Mouse (Mus musculus): ENCODE data around the gene Irf4. TPM values are rescaled to one million over a fixed set of nuclear protein-coding genes. Genes with fewer than 3 reads are reported as not detected.

Irf4 gene
- polyA plus RNA-seq, 1 experiment from 2014 or later = not detected

DNA sequence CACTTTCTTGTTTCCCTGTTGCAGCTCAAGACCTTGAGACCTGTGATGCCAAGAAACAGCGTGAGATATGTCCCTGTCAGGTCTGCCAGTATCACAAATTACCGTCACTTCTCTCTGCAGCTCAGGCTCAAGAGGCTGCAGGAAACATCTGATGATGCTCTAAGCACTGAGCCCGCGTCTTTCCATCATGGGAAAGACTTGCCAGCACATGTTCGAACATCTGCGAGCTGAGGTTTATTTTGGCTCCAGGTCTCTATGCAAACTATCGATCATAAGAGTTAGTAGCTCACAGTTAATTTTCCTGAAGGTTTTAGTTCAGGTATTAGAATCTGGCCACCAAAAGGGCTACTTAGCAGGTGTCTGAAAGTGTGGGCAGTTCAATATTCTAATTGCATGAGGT lies 34.0 kb upstream of the Irf4 start:
- Histone ChIP-seq H3K27me3 (ENCODE audit: control insufficient read depth, insufficient read depth, low read length) (no peaks in the 10 kb centered on the region), H3K36me3 (replicated peaks; ENCODE audit: control insufficient read depth, insufficient read depth, low read depth, low read length) (no peaks in the 10 kb centered on the region), H3K9me3 (replicated peaks; ENCODE audit: control insufficient read depth, low read length) (no peaks in the 10 kb centered on the region), H3K4me1 (ENCODE audit: control insufficient read depth, insufficient read depth, low read length) (no peaks in the 10 kb centered on the region), H3K9ac (replicated peaks; ENCODE audit: low read length) (no peak overlapping the region), H3K4me3 (ENCODE audit: low read depth, low read length) (no peak overlapping the region), H3K4me2 (ENCODE audit: low read depth, low read length) (no peak overlapping the region), H3K27ac (replicated peaks; ENCODE audit: low read depth, low read length) (no peak overlapping the region)
- DNase-seq (ENCODE audit: low spot score) (no peak), ATAC-seq (replicated peaks; ENCODE audit: insufficient number of reproducible peaks, low FRiP score, low TSS enrichment, low read depth) (no peak)
- 85% methylated on average over 7 of the region's 7 CpGs for WGBS

- H3K27ac ChIP-seq (replicated peaks; ENCODE audit: low read depth, low read length) = no peak overlapping the region
- no peaks in the 10 kb centered on the region for H3K9me3 ChIP-seq (replicated peaks; ENCODE audit: control insufficient read depth, low read length)
- H3K4me3 ChIP-seq (ENCODE audit: low read depth, low read length) = no peak overlapping the region
- WGBS = 77% methylated on average over 4 of the region's 4 CpGs
- ATAC-seq (replicated peaks; ENCODE audit: insufficient number of reproducible peaks, low FRiP score, low TSS enrichment, low read depth) (no peak), DNase-seq (ENCODE audit: low spot score) (no peak)
- no peak overlapping the region for H3K9ac ChIP-seq (replicated peaks; ENCODE audit: low read length)
- H3K4me1 ChIP-seq (ENCODE audit: control insufficient read depth, insufficient read depth, low read length) = no peaks in the 10 kb centered on the region
- no peaks in the 10 kb centered on the region for H3K27me3 ChIP-seq (ENCODE audit: control insufficient read depth, insufficient read depth, low read length)
- no peak overlapping the region for H3K4me2 ChIP-seq (ENCODE audit: low read depth, low read length)
- H3K36me3 ChIP-seq (replicated peaks; ENCODE audit: control insufficient read depth, insufficient read depth, low read depth, low read length) = no peaks in the 10 kb centered on the region
Observed at GRCm38 (mm10) chr13:30715573-30715972, 33.5 kb upstream of the Irf4 start.

GRCm38 (mm10) chr13:30716611-30717010 lies 32.4 kb upstream of the Irf4 start:
- Histone ChIP-seq H3K27ac (replicated peaks; ENCODE audit: low read depth, low read length) (no peak overlapping the region), H3K4me3 (ENCODE audit: low read depth, low read length) (no peak overlapping the region), H3K9me3 (replicated peaks; ENCODE audit: control insufficient read depth, low read length) (no peaks in the 10 kb centered on the region), H3K27me3 (ENCODE audit: control insufficient read depth, insufficient read depth, low read length) (no peaks in the 10 kb centered on the region), H3K4me2 (ENCODE audit: low read depth, low read length) (no peak overlapping the region), H3K4me1 (ENCODE audit: control insufficient read depth, insufficient read depth, low read length) (no peaks in the 10 kb centered on the region), H3K36me3 (replicated peaks; ENCODE audit: control insufficient read depth, insufficient read depth, low read depth, low read length) (no peaks in the 10 kb centered on the region), H3K9ac (replicated peaks; ENCODE audit: low read length) (no peak overlapping the region)
- DNase-seq (ENCODE audit: low spot score) = no peak
- ATAC-seq (replicated peaks; ENCODE audit: insufficient number of reproducible peaks, low FRiP score, low TSS enrichment, low read depth) = no peak
- WGBS = 74% methylated on average over 5 of the region's 5 CpGs

GRCm38 (mm10) chr13:30722601-30723000 lies 26.4 kb upstream of the Irf4 start:
- Histone ChIP-seq H3K9me3 (replicated peaks; ENCODE audit: control insufficient read depth, low read length) (no peaks in the 10 kb centered on the region), H3K36me3 (replicated peaks; ENCODE audit: control insufficient read depth, insufficient read depth, low read depth, low read length) (no peaks in the 10 kb centered on the region), H3K4me2 (ENCODE audit: low read depth, low read length) (no peak overlapping the region), H3K27me3 (ENCODE audit: control insufficient read depth, insufficient read depth, low read length) (no peaks in the 10 kb centered on the region), H3K4me3 (ENCODE audit: low read depth, low read length) (no peak overlapping the region), H3K9ac (replicated peaks; ENCODE audit: low read length) (no peak overlapping the region), H3K27ac (replicated peaks; ENCODE audit: low read depth, low read length) (no peak overlapping the region), H3K4me1 (ENCODE audit: control insufficient read depth, insufficient read depth, low read length) (0 out of 2 replicates have a peak, but pooled peaks cover 4% of the 10 kb centered on the region)
- peak; percentile 46 for DNase-seq (ENCODE audit: low spot score)
- WGBS = 5% methylated on average over 7 of the region's 7 CpGs
- no peak for ATAC-seq (replicated peaks; ENCODE audit: insufficient number of reproducible peaks, low FRiP score, low TSS enrichment, low read depth)

GRCm38 (mm10) chr13:30723258-30723657 lies 25.8 kb upstream of the Irf4 start:
- no peak overlapping the region for H3K27ac ChIP-seq (replicated peaks; ENCODE audit: low read depth, low read length)
- WGBS = 37% methylated on average over 5 of the region's 5 CpGs
- H3K9ac ChIP-seq (replicated peaks; ENCODE audit: low read length) = no peak overlapping the region
- H3K27me3 ChIP-seq (ENCODE audit: control insufficient read depth, insufficient read depth, low read length) = no peaks in the 10 kb centered on the region
- DNase-seq (ENCODE audit: low spot score) (no peak), ATAC-seq (replicated peaks; ENCODE audit: insufficient number of reproducible peaks, low FRiP score, low TSS enrichment, low read depth) (peak; percentile 6; the same call in 1 of the 2 replicates)
- H3K4me2 ChIP-seq (ENCODE audit: low read depth, low read length) = no peak overlapping the region
- H3K4me3 ChIP-seq (ENCODE audit: low read depth, low read length) = no peak overlapping the region
- no peaks in the 10 kb centered on the region for H3K9me3 ChIP-seq (replicated peaks; ENCODE audit: control insufficient read depth, low read length)
- H3K4me1 ChIP-seq (ENCODE audit: control insufficient read depth, insufficient read depth, low read length) = 0 out of 2 replicates have a peak, but pooled peaks cover 4% of the 10 kb centered on the region
- no peaks in the 10 kb centered on the region for H3K36me3 ChIP-seq (replicated peaks; ENCODE audit: control insufficient read depth, insufficient read depth, low read depth, low read length)

DNA sequence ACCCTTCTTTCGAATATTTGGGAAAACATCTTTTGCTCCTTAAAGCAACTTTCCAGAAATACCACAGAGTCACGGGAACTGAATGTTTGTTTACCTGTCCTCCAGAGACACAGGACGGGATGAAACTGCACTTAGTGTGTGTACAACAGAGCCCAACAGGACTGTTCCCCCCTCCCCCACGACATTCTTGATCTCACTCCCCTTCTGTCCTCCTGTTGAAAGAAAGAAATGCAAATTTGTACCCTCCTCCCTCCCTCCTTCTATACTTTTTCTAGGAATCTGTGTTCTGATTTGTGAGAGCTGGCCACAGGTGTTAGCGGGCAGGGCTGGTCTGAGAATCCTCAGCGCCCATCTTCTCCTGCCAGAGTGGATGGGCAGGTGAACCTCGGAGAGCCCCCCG lies 25.2 kb upstream of the Irf4 start:
- Histone ChIP-seq H3K4me1 (ENCODE audit: control insufficient read depth, insufficient read depth, low read length) (0 out of 2 replicates have a peak, but pooled peaks cover 4% of the 10 kb centered on the region), H3K27me3 (ENCODE audit: control insufficient read depth, insufficient read depth, low read length) (no peaks in the 10 kb centered on the region), H3K9ac (replicated peaks; ENCODE audit: low read length) (no peak overlapping the region), H3K36me3 (replicated peaks; ENCODE audit: control insufficient read depth, insufficient read depth, low read depth, low read length) (no peaks in the 10 kb centered on the region), H3K27ac (replicated peaks; ENCODE audit: low read depth, low read length) (no peak overlapping the region), H3K4me3 (ENCODE audit: low read depth, low read length) (no peak overlapping the region), H3K9me3 (replicated peaks; ENCODE audit: control insufficient read depth, low read length) (no peaks in the 10 kb centered on the region), H3K4me2 (ENCODE audit: low read depth, low read length) (no peak overlapping the region)
- no peak for DNase-seq (ENCODE audit: low spot score)
- ATAC-seq (replicated peaks; ENCODE audit: insufficient number of reproducible peaks, low FRiP score, low TSS enrichment, low read depth) = no peak
- WGBS = 54% methylated on average over 8 of the region's 8 CpGs

DNA sequence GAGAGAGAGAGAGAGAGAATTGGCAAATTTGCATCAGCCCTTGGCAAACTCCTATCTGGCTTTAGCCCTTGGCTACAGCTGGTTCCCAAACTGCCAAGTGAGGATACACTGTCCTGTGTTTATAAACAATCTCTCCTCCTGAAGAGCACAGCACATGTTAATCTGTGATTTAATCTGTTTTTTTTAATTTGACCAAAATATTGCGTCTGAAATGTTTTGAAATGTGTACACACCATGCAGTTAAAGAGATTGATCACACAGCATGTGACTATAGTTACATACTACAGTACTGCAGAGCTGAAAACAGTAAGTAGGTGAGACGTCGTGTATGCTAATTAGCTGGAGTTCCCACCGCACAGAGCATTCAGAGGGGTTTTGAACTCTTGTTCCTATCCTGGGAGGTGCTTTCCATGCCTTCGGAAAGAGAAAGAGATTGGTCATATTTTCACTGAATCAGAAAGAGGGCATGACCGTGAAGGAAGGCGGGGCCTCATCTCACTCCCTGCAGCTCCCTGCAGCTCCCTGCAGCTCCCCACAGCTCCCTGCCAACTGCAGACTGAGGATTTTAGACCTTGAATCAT lies 24.2 kb upstream of the Irf4 start:
- H3K36me3 ChIP-seq (replicated peaks; ENCODE audit: control insufficient read depth, insufficient read depth, low read depth, low read length) = no peaks in the 10 kb centered on the region
- H3K9ac ChIP-seq (replicated peaks; ENCODE audit: low read length) = no peak overlapping the region
- DNase-seq (ENCODE audit: low spot score) (peak; percentile 13), ATAC-seq (replicated peaks; ENCODE audit: insufficient number of reproducible peaks, low FRiP score, low TSS enrichment, low read depth) (no peak)
- no peaks in the 10 kb centered on the region for H3K27me3 ChIP-seq (ENCODE audit: control insufficient read depth, insufficient read depth, low read length)
- H3K4me1 ChIP-seq (ENCODE audit: control insufficient read depth, insufficient read depth, low read length) = 0 out of 2 replicates have a peak, but pooled peaks cover 4% of the 10 kb centered on the region
- no peak overlapping the region for H3K4me3 ChIP-seq (ENCODE audit: low read depth, low read length)
- 29% methylated on average over 7 of the region's 7 CpGs for WGBS
- H3K27ac ChIP-seq (replicated peaks; ENCODE audit: low read depth, low read length) = no peak overlapping the region
- H3K4me2 ChIP-seq (ENCODE audit: low read depth, low read length) = no peak overlapping the region
- no peaks in the 10 kb centered on the region for H3K9me3 ChIP-seq (replicated peaks; ENCODE audit: control insufficient read depth, low read length)

- Histone ChIP-seq H3K4me3 (ENCODE audit: low read depth, low read length) (no peak overlapping the region), H3K9me3 (replicated peaks; ENCODE audit: control insufficient read depth, low read length) (no peaks in the 10 kb centered on the region), H3K9ac (replicated peaks; ENCODE audit: low read length) (no peak overlapping the region), H3K4me2 (ENCODE audit: low read depth, low read length) (no peak overlapping the region), H3K27ac (replicated peaks; ENCODE audit: low read depth, low read length) (no peak overlapping the region), H3K4me1 (ENCODE audit: control insufficient read depth, insufficient read depth, low read length) (0 out of 2 replicates have a peak, but pooled peaks cover 4% of the 10 kb centered on the region), H3K36me3 (replicated peaks; ENCODE audit: control insufficient read depth, insufficient read depth, low read depth, low read length) (no peaks in the 10 kb centered on the region), H3K27me3 (ENCODE audit: control insufficient read depth, insufficient read depth, low read length) (no peaks in the 10 kb centered on the region)
- DNase-seq (ENCODE audit: low spot score) = no peak
- WGBS = 88% methylated on average over 4 of the region's 4 CpGs
- ATAC-seq (replicated peaks; ENCODE audit: insufficient number of reproducible peaks, low FRiP score, low TSS enrichment, low read depth) = no peak
Observed at GRCm38 (mm10) chr13:30726879-30727278, 22.1 kb upstream of the Irf4 start.

All from embryonic facial prominence, embryonic 11.5 days (tissue).